Mouse (Mus musculus) liver, adult 2 months (tissue): ENCODE results near the gene Sez6l. TPM values are rescaled to one million over a fixed set of nuclear protein-coding genes. Genes with fewer than 3 reads are reported as not detected.

Source experiments
- DNase-seq: peaks from one replicate; pipeline ENCODE4 v3.0.0-alpha.2; 2011; ENCODE audit warnings: low read depth, low spot score; ENCODE audit errors: extremely low read depth
- H3K27ac ChIP-seq: fragments of 200-500 bp; replicated peaks from 2 replicates; pipeline ENCODE4 v1.5.1; 2012; ENCODE audit warnings: low read depth, mild to moderate bottlenecking, control low read depth, inconsistent platforms, low read length; ENCODE audit not compliant: insufficient read depth
- H3K27me3 ChIP-seq: fragments of 200-500 bp; 2 replicates; pipeline ENCODE4 v1.6.1; 2012; ENCODE audit warnings: mild to moderate bottlenecking, moderate library complexity, low read length, inconsistent platforms; ENCODE audit not compliant: control insufficient read depth, insufficient read depth
- H3K36me3 ChIP-seq: fragments of 200-500 bp; 2 replicates; pipeline ENCODE4 v1.6.1; 2012; ENCODE audit warnings: low read length, inconsistent platforms; ENCODE audit not compliant: control insufficient read depth, insufficient read depth
- H3K4me1 ChIP-seq: fragments of 200-500 bp; 2 replicates; pipeline ENCODE4 v1.6.1; 2011; ENCODE audit warnings: low read length; ENCODE audit not compliant: control insufficient read depth, insufficient read depth
- H3K4me3 ChIP-seq: fragments of 200-500 bp; 2 replicates; pipeline ENCODE4 v1.5.1; 2011; ENCODE audit warnings: low read depth, mild to moderate bottlenecking, control low read depth, low read length, moderate library complexity; ENCODE audit not compliant: insufficient read depth
- H3K79me2 ChIP-seq: fragments of 200-500 bp; 2 replicates; pipeline ENCODE4 v1.6.1; 2012; ENCODE audit warnings: inconsistent platforms, mild to moderate bottlenecking, low read length, moderate library complexity; ENCODE audit not compliant: control insufficient read depth, insufficient read depth
- H3K9ac ChIP-seq: fragments of 200-500 bp; 2 replicates; pipeline ENCODE4 v1.6.1; 2012; ENCODE audit warnings: low read depth, mild to moderate bottlenecking, control low read depth, inconsistent platforms, low read length
- CTCF ChIP-seq: fragments of 200-500 bp; IDR thresholded peaks from 2 replicates; pipeline ENCODE4 v1.5.1; 2011; ENCODE audit warnings: low read depth, low read length, control low read depth
- POLR2A ChIP-seq: fragments of 200-500 bp; IDR thresholded peaks from 2 replicates; pipeline ENCODE4 v1.6.1; 2011; ENCODE audit warnings: low read length, control low read depth; ENCODE audit not compliant: insufficient read depth; ENCODE audit errors: extremely low read depth
- WGBS: fragments of 180-500 bp; shearing (Covaris S2); methylation state at CpG from one replicate; pipeline ENCODE4 v1.1.7; 2018; 5-methylcytosine and 5-hydroxymethylcytosine counted together
- polyA plus RNA-seq: library from polyadenylated mRNA; depleted of rRNA; stranded (reverse); fragments of >200 nt; gene quantifications from 2 replicates; pipeline ENCODE4 v1.2.3, GENCODE M21; 2012
- total RNA-seq: library from RNA; depleted of rRNA; stranded (reverse); fragments of >200 nt; gene quantifications from 2 replicates; pipeline ENCODE4 v1.2.3, GENCODE M21; 2014

Sez6l gene
- total and polyA plus RNA-seq, 2 experiments, result under 0.01 TPM; not detected in 1

GRCm38 (mm10) chr5:112617602-112618247 is 40.7 kb upstream of the Sez6l start:
- no peaks in the 10 kb centered on the region for H3K36me3 ChIP-seq
- TF ChIP-seq POLR2A (no peak), CTCF (no peak)
- 79% methylated on average over 16 of the region's 16 CpGs for WGBS
- no peaks in the 10 kb centered on the region for H3K27me3 ChIP-seq
- H3K4me1 ChIP-seq, result no peaks in the 10 kb centered on the region
- no peak overlapping the region for H3K27ac ChIP-seq
- no peak for DNase-seq
- H3K9ac ChIP-seq, result no peak overlapping the region
- H3K79me2 ChIP-seq, result no peaks in the 10 kb centered on the region
- H3K4me3 ChIP-seq, result no peak overlapping the region

- H3K27ac ChIP-seq, result no peak overlapping the region
- no peaks in the 10 kb centered on the region for H3K79me2 ChIP-seq
- no peak overlapping the region for H3K9ac ChIP-seq
- 78% methylated on average over 7 of the region's 7 CpGs for WGBS
- H3K36me3 ChIP-seq, result no peaks in the 10 kb centered on the region
- no peaks in the 10 kb centered on the region for H3K27me3 ChIP-seq
- H3K4me3 ChIP-seq, result no peak overlapping the region
- TF ChIP-seq POLR2A (no peak), CTCF (no peak)
- H3K4me1 ChIP-seq, result no peaks in the 10 kb centered on the region
- no peak for DNase-seq
Measured at GRCm38 (mm10) chr5:112615946-112616617, 39.1 kb upstream of the Sez6l start.

- H3K27ac ChIP-seq, result no peak overlapping the region
- no peak for TF ChIP-seq POLR2A
- TF ChIP-seq CTCF, result no peak
- no peak for DNase-seq
Measured at GRCm38 (mm10) chr5:112607867-112608516, 31.0 kb upstream of the Sez6l start.

GRCm38 (mm10) chr5:112607119-112607518 is 30.1 kb upstream of the Sez6l start:
- whole genome bisulfite sequencing, result 72% methylated on average over 2 of the region's 2 CpGs
- TF ChIP-seq POLR2A (no peak), CTCF (no peak)
- Histone ChIP-seq H3K79me2 (no peaks in the 10 kb centered on the region), H3K9ac (no peak overlapping the region), H3K4me1 (no peaks in the 10 kb centered on the region), H3K27me3 (no peaks in the 10 kb centered on the region), H3K36me3 (no peaks in the 10 kb centered on the region), H3K4me3 (no peak overlapping the region), H3K27ac (no peak overlapping the region)
- DNase-seq, result no peak

More at GRCm38 (mm10) chr5:112607867-112608516, 31.0 kb upstream of the Sez6l start:
- Histone ChIP-seq H3K4me1 (no peaks in the 10 kb centered on the region), H3K79me2 (no peaks in the 10 kb centered on the region), H3K9ac (no peak overlapping the region), H3K36me3 (no peaks in the 10 kb centered on the region), H3K4me3 (no peak overlapping the region), H3K27me3 (no peaks in the 10 kb centered on the region)
- WGBS, result 22% methylated on average over 9 of the region's 9 CpGs

GRCm38 (mm10) chr5:112605371-112605770 is 28.4 kb upstream of the Sez6l start:
- H3K4me1 ChIP-seq, result no peaks in the 10 kb centered on the region
- H3K9ac ChIP-seq, result no peak overlapping the region
- no peak overlapping the region for H3K27ac ChIP-seq
- no peaks in the 10 kb centered on the region for H3K79me2 ChIP-seq
- H3K4me3 ChIP-seq, result no peak overlapping the region
- H3K27me3 ChIP-seq, result no peaks in the 10 kb centered on the region
- 88% methylated on average over 14 of the region's 14 CpGs for WGBS
- H3K36me3 ChIP-seq, result no peaks in the 10 kb centered on the region
- no peak for DNase-seq
- TF ChIP-seq POLR2A (no peak), CTCF (no peak)

- H3K4me3 ChIP-seq, result no peak overlapping the region
- no peaks in the 10 kb centered on the region for H3K79me2 ChIP-seq
- no peaks in the 10 kb centered on the region for H3K4me1 ChIP-seq
- WGBS, result 81% methylated on average over 1 of the region's 1 CpGs
- H3K9ac ChIP-seq, result no peak overlapping the region
- TF ChIP-seq CTCF, result no peak
- TF ChIP-seq POLR2A, result no peak
- no peak for DNase-seq
- no peak overlapping the region for H3K27ac ChIP-seq
- no peaks in the 10 kb centered on the region for H3K36me3 ChIP-seq
- H3K27me3 ChIP-seq, result no peaks in the 10 kb centered on the region
Measured at GRCm38 (mm10) chr5:112604251-112604650, 27.3 kb upstream of the Sez6l start.
